Mouse (Mus musculus) midbrain, embryonic 12.5 days (tissue): ENCODE measurements around the gene Gm38394. TPM values are rescaled to one million over a fixed set of nuclear protein-coding genes. Genes with fewer than 3 reads are reported as not detected.
A peak's percentile ranks its signal among the peaks of the same experiment; 100 is the strongest.

Experiments
- ATAC-seq: fragments of 200-750 bp; cut with Nextera tagmentation; 2 replicates; pipeline ENCODE4 v1.8.0; 2017; ENCODE audit warnings: low read depth, moderate TSS enrichment, moderate library complexity; ENCODE audit not compliant: low FRiP score
- H3K27ac ChIP-seq: fragments of 300-500 bp; sonication (generic); replicated peaks from 2 replicates; pipeline ENCODE4 v1.5.1; 2016; ENCODE audit warnings: mild to moderate bottlenecking
- H3K27me3 ChIP-seq: fragments of 300-500 bp; sonication (generic); 2 replicates; pipeline ENCODE4 v1.6.1; 2016; ENCODE audit warnings: mild to moderate bottlenecking
- H3K36me3 ChIP-seq: fragments of 300-500 bp; sonication (generic); 2 replicates; pipeline ENCODE4 v1.6.1; 2016
- H3K4me1 ChIP-seq: fragments of 300-500 bp; sonication (generic); 2 replicates; pipeline ENCODE4 v1.6.1; 2016
- H3K4me2 ChIP-seq: fragments of 300-500 bp; sonication (generic); replicated peaks from 2 replicates; pipeline ENCODE4 v1.6.1; 2016; ENCODE audit warnings: mild to moderate bottlenecking, moderate library complexity
- H3K4me3 ChIP-seq: fragments of 300-500 bp; sonication (generic); 2 replicates; pipeline ENCODE4 v1.5.1; 2016; ENCODE audit warnings: mild to moderate bottlenecking
- H3K9ac ChIP-seq: fragments of 300-500 bp; sonication (generic); replicated peaks from 2 replicates; pipeline ENCODE4 v1.6.1; 2016; ENCODE audit warnings: mild to moderate bottlenecking, moderate library complexity
- H3K9me3 ChIP-seq: fragments of 300-500 bp; sonication (generic); 2 replicates; pipeline ENCODE4 v1.6.1; 2016; ENCODE audit warnings: mild to moderate bottlenecking
- WGBS: fragments of 180-500 bp; shearing (Covaris S2); methylation state at CpG from one replicate; pipeline ENCODE4 v1.1.7; 2016; 5-methylcytosine and 5-hydroxymethylcytosine counted together
- polyA plus RNA-seq: library from polyadenylated mRNA; unstranded; fragments of >200 nt; fragmentation: Nextera tagmentation; extraction: Ambion mirVana; gene quantifications from 2 replicates; pipeline ENCODE4 v1.2.1, GENCODE M21; 2016

Gene Gm38394
- polyA plus RNA-seq, 1 experiment from 2014 or later, result 6.0 TPM

GRCm38 (mm10) chr1:133660466-133661202 lies 484 bp downstream of the Gm38394 start, which contains the start of gene Zbed6:
Gene Zbed6 (minus strand): TSS chr1:133660885.
- Histone ChIP-seq H3K36me3 (peaks cover 28% of the 10 kb centered on the region), H3K9me3 (no peaks in the 10 kb centered on the region), H3K4me2 (peak within 1 kb of the TSS; percentile 85), H3K9ac (peak within 1 kb of the TSS; percentile 85), H3K4me1 (peaks cover 35% of the 10 kb centered on the region), H3K4me3 (peak within 1 kb of the TSS; percentile 83), H3K27me3 (no peaks in the 10 kb centered on the region), H3K27ac (peak within 1 kb of the TSS; percentile 88)
- WGBS, result 2% methylated on average over 32 of the region's 41 CpGs
- peak; percentile 89 for ATAC-seq

- H3K4me2 ChIP-seq, result no peak overlapping the region
- ATAC-seq, result no peak
- 88% methylated on average over 3 of the region's 3 CpGs for WGBS
Measured at GRCm38 (mm10) chr1:133658878-133659277, 2.2 kb downstream of the Gm38394 start.

GRCm38 (mm10) chr1:133656811-133657210 lies 4.3 kb downstream of the Gm38394 start:
- H3K9me3 ChIP-seq, result no peaks in the 10 kb centered on the region
- H3K36me3 ChIP-seq, result peaks cover 29% of the 10 kb centered on the region
- no peak overlapping the region for H3K27ac ChIP-seq
- peaks cover 35% of the 10 kb centered on the region for H3K4me1 ChIP-seq
- no peak for ATAC-seq
- no peak overlapping the region for H3K9ac ChIP-seq
- 0 out of 2 replicates have a peak overlapping the region, but pooled peaks have one; percentile 11 for H3K4me2 ChIP-seq
- WGBS, result 77% methylated on average over 5 of the region's 5 CpGs
- H3K27me3 ChIP-seq, result no peaks in the 10 kb centered on the region
- H3K4me3 ChIP-seq, result no peak overlapping the region

More at GRCm38 (mm10) chr1:133658878-133659277, 2.2 kb downstream of the Gm38394 start:
- Histone ChIP-seq H3K9ac (no peak overlapping the region), H3K27me3 (no peaks in the 10 kb centered on the region), H3K27ac (no peak overlapping the region), H3K4me1 (peaks cover 35% of the 10 kb centered on the region), H3K36me3 (peaks cover 28% of the 10 kb centered on the region), H3K4me3 (no peak overlapping the region), H3K9me3 (no peaks in the 10 kb centered on the region)

- 91% methylated on average over 1 of the region's 1 CpGs for WGBS
Measured at GRCm38 (mm10) chr1:133653033-133653432, 8.1 kb downstream of the Gm38394 start.

DNA sequence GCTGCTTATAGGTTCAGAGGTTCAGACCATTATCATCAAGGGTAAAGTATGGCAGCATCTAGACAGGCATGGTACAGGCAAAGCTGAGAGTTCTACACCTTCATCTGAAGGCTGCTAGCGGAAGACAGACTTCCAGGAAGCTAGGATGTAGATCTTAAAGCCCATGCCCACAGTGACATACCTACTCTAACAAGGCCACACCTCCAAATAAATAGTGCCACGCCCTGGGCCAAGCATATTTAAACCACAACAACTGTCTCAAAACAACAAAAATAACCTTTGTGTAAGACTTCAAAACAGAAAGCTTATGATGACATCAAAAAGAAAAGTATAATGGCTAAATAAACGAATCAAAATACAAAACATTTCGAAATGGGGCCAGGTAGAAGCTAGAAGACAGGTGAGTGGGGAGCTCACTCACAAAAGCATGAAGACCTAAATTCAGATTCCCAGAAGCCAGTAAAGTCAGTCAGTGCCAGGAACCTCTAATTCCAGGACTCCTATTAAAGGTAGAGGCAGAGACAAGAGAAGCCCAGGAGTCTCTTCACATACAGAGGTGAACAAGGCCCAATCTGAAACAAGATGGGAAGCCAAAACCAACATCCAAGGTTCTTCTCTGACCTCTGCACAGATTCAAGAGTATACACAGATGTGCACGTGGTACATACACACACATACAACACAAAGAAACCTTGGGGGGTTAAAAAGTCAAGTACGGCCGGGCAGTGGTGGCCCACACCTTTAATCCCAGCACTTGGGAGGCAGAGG lies 10.6 kb downstream of the Gm38394 start:
- Histone ChIP-seq H3K27me3 (no peaks in the 10 kb centered on the region), H3K4me3 (no peak overlapping the region), H3K9me3 (no peaks in the 10 kb centered on the region), H3K9ac (no peak overlapping the region), H3K4me1 (no peaks in the 10 kb centered on the region), H3K4me2 (no peak overlapping the region), H3K27ac (no peak overlapping the region), H3K36me3 (peaks cover 25% of the 10 kb centered on the region)
- no peak for ATAC-seq
- WGBS, result 89% methylated on average over 7 of the region's 7 CpGs

More at GRCm38 (mm10) chr1:133653033-133653432, 8.1 kb downstream of the Gm38394 start:
- no peaks in the 10 kb centered on the region for H3K9me3 ChIP-seq
- ATAC-seq, result no peak
- H3K4me2 ChIP-seq, result no peak overlapping the region
- H3K4me3 ChIP-seq, result no peak overlapping the region
- H3K4me1 ChIP-seq, result peaks cover 12% of the 10 kb centered on the region
- no peak overlapping the region for H3K9ac ChIP-seq
- no peak overlapping the region for H3K27ac ChIP-seq
- peaks cover 23% of the 10 kb centered on the region; the same call in 1 of the 2 replicates for H3K36me3 ChIP-seq
- no peaks in the 10 kb centered on the region for H3K27me3 ChIP-seq

DNA sequence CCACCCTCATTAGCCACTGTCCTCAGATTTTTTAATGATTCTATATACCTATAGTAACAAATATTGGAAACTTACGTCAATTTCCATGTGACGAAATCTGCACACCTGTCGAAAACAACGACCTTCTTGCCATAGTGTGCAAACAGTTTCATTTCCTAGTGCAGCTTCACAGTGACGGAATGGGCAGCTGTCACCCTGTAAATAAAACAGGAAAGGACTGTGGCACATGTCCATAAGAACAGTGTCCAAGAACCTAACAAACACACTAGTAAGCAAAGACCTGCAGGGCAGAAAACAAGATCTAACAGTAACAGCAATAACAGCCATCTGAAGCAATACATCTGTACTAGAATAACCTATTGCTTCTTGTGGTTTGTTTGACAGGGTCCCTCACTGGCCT lies 15.5 kb downstream of the Gm38394 start:
- Histone ChIP-seq H3K9ac (no peak overlapping the region), H3K4me3 (no peak overlapping the region), H3K9me3 (no peaks in the 10 kb centered on the region), H3K27ac (no peak overlapping the region), H3K36me3 (peaks cover 68% of the 10 kb centered on the region), H3K27me3 (no peaks in the 10 kb centered on the region), H3K4me1 (no peaks in the 10 kb centered on the region), H3K4me2 (no peak overlapping the region)
- ATAC-seq, result no peak
- 96% methylated on average over 5 of the region's 5 CpGs for WGBS

- Histone ChIP-seq H3K9me3 (no peaks in the 10 kb centered on the region), H3K9ac (no peak overlapping the region), H3K36me3 (peaks cover 98% of the 10 kb centered on the region), H3K4me2 (no peak overlapping the region), H3K4me3 (no peak overlapping the region), H3K4me1 (no peaks in the 10 kb centered on the region), H3K27ac (no peak overlapping the region), H3K27me3 (no peaks in the 10 kb centered on the region)
- 92% methylated on average over 2 of the region's 2 CpGs for WGBS
- no peak for ATAC-seq
Measured at GRCm38 (mm10) chr1:133641163-133641562, 20.0 kb downstream of the Gm38394 start.

DNA sequence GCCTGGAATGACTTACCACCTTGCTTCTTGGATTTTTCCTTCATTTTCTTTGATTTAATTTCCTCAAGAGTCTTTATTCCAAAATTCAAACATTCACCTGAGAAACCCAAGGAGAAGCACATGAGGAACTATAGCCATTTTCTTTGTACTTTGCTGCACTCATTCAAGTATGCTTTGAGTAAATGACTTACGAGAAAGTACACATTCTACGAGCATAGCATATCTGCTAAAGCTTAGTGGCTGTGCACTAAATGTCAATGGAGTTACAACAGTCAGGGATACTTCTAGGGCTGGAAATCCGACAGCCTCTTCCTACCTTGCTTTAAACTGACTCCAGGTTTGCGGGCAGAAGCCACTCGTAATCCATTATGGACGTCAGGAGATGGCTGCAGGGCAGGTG lies 22.6 kb downstream of the Gm38394 start:
- no peak for ATAC-seq
- Histone ChIP-seq H3K4me3 (no peak overlapping the region), H3K4me1 (no peaks in the 10 kb centered on the region), H3K4me2 (no peak overlapping the region), H3K36me3 (peaks cover 94% of the 10 kb centered on the region), H3K27me3 (no peaks in the 10 kb centered on the region), H3K9ac (no peak overlapping the region), H3K27ac (no peak overlapping the region), H3K9me3 (no peaks in the 10 kb centered on the region)
- 93% methylated on average over 6 of the region's 6 CpGs for WGBS

DNA sequence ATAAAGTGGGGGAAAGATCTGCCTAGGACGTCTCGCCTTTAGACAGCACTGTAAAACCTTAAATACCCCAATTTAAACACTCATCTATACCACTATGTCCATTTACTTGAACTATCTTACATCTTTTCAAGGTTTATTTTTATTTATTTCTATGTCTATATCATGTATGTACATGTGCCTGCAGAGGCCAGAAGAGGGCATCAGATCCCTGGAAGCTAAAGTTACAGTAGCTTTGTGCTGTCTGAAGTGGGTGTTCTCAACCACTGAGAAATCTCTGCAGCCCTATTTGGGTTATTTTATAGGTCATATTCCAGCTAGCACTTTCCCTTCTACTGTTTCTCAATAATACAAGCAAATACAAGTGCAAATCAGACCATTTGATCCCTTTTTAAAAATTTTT lies 28.9 kb downstream of the Gm38394 start:
- Histone ChIP-seq H3K36me3 (peaks cover 79% of the 10 kb centered on the region), H3K4me2 (no peak overlapping the region), H3K27ac (no peak overlapping the region), H3K27me3 (no peaks in the 10 kb centered on the region), H3K4me3 (no peak overlapping the region), H3K9ac (no peak overlapping the region), H3K9me3 (no peaks in the 10 kb centered on the region), H3K4me1 (no peaks in the 10 kb centered on the region)
- no peak for ATAC-seq
- 92% methylated on average over 2 of the region's 2 CpGs for WGBS

DNA sequence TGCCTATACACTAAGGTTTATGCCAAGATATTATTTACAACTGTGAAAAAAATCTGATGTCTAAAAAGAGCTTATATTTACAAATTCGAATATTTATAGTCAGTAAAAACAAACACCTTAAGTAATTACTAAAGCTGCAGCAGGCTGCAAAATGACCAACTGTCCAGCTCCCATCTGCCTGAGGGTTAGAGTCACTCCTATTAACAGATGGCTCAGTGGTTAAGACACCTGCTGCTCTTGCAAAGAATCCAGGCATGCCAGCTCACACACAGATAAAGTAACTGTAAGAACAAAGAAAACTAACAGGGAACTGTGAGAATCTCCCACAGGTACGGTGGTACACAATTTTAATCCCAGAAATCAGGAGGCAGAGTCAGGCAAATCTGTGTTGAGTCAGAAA lies 36.1 kb downstream of the Gm38394 start:
- WGBS, result 80% methylated on average over 2 of the region's 2 CpGs
- no peak overlapping the region for H3K4me3 ChIP-seq
- no peak overlapping the region for H3K9ac ChIP-seq
- no peak overlapping the region for H3K4me2 ChIP-seq
- ATAC-seq, result no peak
- no peak overlapping the region for H3K27ac ChIP-seq
- no peaks in the 10 kb centered on the region for H3K4me1 ChIP-seq
- H3K27me3 ChIP-seq, result no peaks in the 10 kb centered on the region
- H3K36me3 ChIP-seq, result peaks cover 77% of the 10 kb centered on the region
- no peaks in the 10 kb centered on the region for H3K9me3 ChIP-seq

- Histone ChIP-seq H3K27me3 (no peaks in the 10 kb centered on the region), H3K27ac (no peak overlapping the region), H3K4me1 (no peaks in the 10 kb centered on the region), H3K9ac (no peak overlapping the region), H3K4me2 (no peak overlapping the region), H3K9me3 (no peaks in the 10 kb centered on the region), H3K4me3 (no peak overlapping the region), H3K36me3 (peaks cover 41% of the 10 kb centered on the region)
- 89% methylated on average over 8 of the region's 8 CpGs for WGBS
- no peak for ATAC-seq
Measured at GRCm38 (mm10) chr1:133618311-133618710, 42.8 kb downstream of the Gm38394 start.

- ATAC-seq, result no peak
- no peak overlapping the region for H3K4me2 ChIP-seq
- no peaks in the 10 kb centered on the region for H3K9me3 ChIP-seq
- 69% methylated on average over 2 of the region's 2 CpGs for WGBS
- peaks cover 37% of the 10 kb centered on the region for H3K36me3 ChIP-seq
- no peak overlapping the region for H3K4me3 ChIP-seq
- H3K27me3 ChIP-seq, result no peaks in the 10 kb centered on the region
- H3K27ac ChIP-seq, result no peak overlapping the region
- no peak overlapping the region for H3K9ac ChIP-seq
- no peaks in the 10 kb centered on the region for H3K4me1 ChIP-seq
Measured at GRCm38 (mm10) chr1:133617908-133618307, 43.2 kb downstream of the Gm38394 start.
